16 mouse cellular contexts compared by ENCODE assay signal in the genomic region with DNA sequence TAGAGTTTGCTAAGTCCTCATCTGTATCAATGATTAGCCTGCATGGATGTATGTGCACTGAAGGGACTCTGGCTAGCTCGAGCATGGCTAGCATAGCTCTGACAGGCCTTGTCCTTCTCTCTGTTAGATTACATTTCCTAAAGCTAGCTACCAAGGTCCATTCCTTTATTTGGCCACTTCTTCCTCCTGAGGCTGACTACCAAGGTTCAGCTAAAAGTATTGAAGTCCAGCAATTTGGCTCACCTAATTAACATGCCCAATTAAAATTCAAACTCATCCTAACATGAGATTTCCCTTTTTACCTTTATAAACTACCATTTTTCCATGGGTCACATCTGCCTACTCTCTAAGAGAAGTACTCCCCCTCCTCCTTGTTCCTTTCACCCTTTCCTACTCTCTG.
"Had no signal": no experiment of that assay in that cellular context is flagged by ENCODE, and none has a peak within 500 bp of the region (broad histone marks: within the 10 kb centered on the region; RNA-seq: fewer than 3 reads in every experiment).

No protein-coding gene starts in this region.

- H3K9me3 ChIP-seq: neural tube, embryonic 13.5 days; neural tube, embryonic 15.5 days; stomach, embryonic 15.5 days had no signal

- H3K4me3 ChIP-seq: neural tube, embryonic 13.5 days; neural tube, embryonic 15.5 days; stomach, embryonic 15.5 days had no signal

- H3K27ac ChIP-seq: neural tube, embryonic 13.5 days; neural tube, embryonic 15.5 days; stomach, embryonic 15.5 days; stomach, postnatal 0 days had no signal

- H3K9ac ChIP-seq: neural tube, embryonic 13.5 days; neural tube, embryonic 15.5 days; stomach, embryonic 15.5 days had no signal

- H3K27me3 ChIP-seq: neural tube, embryonic 13.5 days; neural tube, embryonic 15.5 days; stomach, embryonic 15.5 days had no signal

- H3K4me2 ChIP-seq: neural tube, embryonic 13.5 days; neural tube, embryonic 15.5 days; stomach, embryonic 15.5 days had no signal

- H3K4me1 ChIP-seq: neural tube, embryonic 13.5 days; neural tube, embryonic 15.5 days had no signal

- DNase-seq: retina, postnatal 1 day; right cerebral cortex, adult 18-20 months; right cerebral cortex, postnatal 14 days; right cerebral cortex, postnatal 25 days; right cerebral cortex, postnatal 4 days; spleen, adult 18-20 months; thymus, adult 18-20 months; thymus, adult 2 months; thymus, postnatal 14 days; thymus, postnatal 25 days; thymus, postnatal 36 days; thymus, postnatal 4 days had no signal
